Mouse (Mus musculus): ENCODE measurements at regions not wholly inside any gene's neighbourhood (a gene's known extent, or its start where the extent isn't known, plus 50 kb on each side); places are given as distances from the start of the nearest gene placed in this dataset.

DNA sequence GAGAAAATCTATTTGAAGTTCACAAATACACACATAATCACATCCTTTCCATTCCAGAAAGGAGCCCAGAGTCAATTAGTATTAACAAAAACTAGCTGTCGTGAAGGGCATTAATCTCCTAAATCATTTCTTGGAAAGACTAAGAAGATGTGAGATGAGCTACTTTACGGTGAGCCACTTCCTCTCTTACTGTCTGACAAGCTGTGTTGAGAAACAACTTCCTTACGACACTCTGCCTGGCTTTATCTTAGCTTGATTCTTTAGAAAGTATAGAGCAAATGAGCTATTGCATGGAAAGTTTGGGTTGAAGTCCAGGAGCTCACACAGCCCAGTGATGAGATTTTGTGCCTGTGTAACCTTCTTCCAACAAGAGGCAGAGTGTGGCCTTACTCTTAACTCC is 85.2 kb upstream of the Tmem150c start:
- no peak for DNase-seq

- DNase-seq: peak; percentile 16 to 31
Observed at GRCm38 (mm10) chr5:100240876-100241275, 81.3 kb upstream of the Tmem150c start.

GRCm38 (mm10) chr5:100239632-100240031 is 80.0 kb upstream of the Tmem150c start:
- DNase-seq: no peak

- no peak for DNase-seq
Observed at GRCm38 (mm10) chr5:100238287-100239036, 78.9 kb upstream of the Tmem150c start.

- no peak for DNase-seq
Observed at GRCm38 (mm10) chr5:100237674-100238278, 78.2 kb upstream of the Tmem150c start.

- no peak for DNase-seq
Observed at GRCm38 (mm10) chr5:100236277-100236676, 76.7 kb upstream of the Tmem150c start.

GRCm38 (mm10) chr5:100232076-100232475 is 72.5 kb upstream of the Tmem150c start:
- DNase-seq: no peak

GRCm38 (mm10) chr5:100231574-100231973 is 72.0 kb upstream of the Tmem150c start:
- no peak for DNase-seq

- no peak for DNase-seq
Observed at GRCm38 (mm10) chr5:100230038-100230437, 70.4 kb upstream of the Tmem150c start.

DNA sequence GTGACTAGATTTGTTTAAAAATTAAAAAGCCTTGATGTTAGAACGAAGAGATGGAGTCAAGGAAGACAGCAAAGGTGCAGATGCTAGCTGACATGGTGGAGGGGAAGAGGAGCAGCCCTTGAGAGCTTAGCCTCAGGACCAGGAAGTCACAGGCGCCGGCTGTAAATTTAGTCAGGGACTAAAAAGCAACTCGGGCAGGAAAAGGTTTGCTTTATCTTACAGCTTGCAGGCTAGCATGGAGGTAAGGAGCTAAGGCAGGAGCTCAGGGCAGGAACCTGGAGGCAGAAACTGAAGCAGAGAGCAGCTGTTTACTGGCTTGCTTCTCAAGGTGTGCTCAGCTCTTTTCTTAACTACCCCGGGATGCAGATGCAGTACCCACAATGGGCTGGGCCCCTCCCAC is 68.3 kb upstream of the Tmem150c start:
- no peak for DNase-seq

GRCm38 (mm10) chr5:100226571-100227235 is 67.1 kb upstream of the Tmem150c start:
- no peak for DNase-seq

DNA sequence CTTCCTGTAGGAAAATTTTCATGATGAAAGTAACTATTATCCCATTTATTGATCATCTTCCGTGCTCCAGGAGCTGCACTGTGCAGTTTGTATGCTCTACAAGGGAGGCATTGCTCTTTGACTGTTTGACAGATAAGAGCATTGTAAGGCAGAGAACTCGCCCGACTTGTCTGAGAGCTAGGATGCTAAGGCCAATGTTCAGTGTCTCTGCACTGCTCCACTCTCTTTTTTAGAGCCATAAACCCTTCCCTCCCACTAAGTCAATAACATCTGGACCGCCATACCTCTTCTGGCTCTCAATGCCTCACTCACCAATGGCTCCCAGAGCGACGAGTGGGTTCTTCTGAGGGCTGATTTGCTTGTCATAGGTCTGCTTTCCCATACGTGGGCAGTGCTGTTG is 65.9 kb upstream of the Tmem150c start:
- no peak for DNase-seq

- DNase-seq: no peak
Observed at GRCm38 (mm10) chr5:100224773-100225363, 65.3 kb upstream of the Tmem150c start.

DNA sequence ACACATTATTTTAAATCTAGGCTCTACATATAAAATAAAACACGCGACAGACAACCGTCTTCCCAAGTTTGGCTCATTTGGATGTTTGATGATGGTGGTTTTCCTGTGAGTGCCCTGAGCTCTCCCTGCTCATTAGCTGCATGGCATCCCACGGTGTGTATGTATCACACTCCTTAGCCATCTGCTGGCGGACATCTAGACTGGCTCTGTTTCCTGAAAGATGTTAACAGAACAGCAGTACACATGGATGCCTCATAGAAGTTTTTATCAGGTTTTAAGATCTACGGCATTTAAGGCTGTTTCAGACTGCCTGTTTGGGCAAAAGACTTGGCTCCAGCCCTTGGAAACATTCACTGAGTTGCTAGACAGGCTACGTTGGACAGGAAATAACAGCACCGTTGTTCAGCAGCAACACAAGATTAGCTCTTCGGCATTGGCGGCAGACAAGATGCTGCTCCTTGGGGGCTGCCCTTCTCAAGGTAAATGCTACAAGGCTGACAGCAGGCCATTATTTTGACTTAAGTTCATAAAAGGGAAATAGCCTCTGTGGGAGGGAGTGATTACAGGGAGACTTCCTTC is 61.5 kb upstream of the Tmem150c start:
- peak in 1 of 2 experiments; percentile 14 for DNase-seq

GRCm38 (mm10) chr5:100220320-100220719 is 60.7 kb upstream of the Tmem150c start:
- DNase-seq: no peak

DNA sequence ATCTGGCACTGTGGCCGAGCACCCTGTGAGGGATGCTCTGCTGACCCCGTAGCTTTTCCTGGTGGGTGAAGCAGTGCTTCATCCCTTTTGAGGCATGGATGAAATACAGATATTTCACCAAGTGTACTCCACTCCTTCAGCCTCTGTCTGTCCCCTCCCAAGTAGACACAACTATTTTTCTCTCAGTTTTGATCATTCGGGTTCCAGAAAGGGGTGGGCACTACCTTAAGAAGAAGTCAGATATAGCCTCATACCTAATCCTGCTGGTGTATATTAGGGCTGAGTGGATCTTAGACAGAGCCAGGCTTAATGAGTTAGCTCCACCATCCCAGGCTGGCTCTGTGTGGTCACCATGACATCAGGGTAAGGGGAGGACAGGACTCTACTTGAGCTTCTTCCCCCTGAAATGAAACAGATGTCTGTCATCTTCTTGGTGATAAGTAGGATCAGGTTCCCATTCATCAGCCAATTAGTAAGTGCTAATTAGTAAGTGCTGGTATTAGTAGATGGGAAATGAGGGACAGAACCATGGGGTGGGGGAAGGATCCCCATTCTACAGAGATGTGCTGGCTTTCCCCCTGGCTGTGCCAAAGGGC is 58.7 kb upstream of the Tmem150c start:
- no peak for DNase-seq

- DNase-seq: no peak
Observed at GRCm38 (mm10) chr5:100217178-100218035, 57.8 kb upstream of the Tmem150c start.

DNA sequence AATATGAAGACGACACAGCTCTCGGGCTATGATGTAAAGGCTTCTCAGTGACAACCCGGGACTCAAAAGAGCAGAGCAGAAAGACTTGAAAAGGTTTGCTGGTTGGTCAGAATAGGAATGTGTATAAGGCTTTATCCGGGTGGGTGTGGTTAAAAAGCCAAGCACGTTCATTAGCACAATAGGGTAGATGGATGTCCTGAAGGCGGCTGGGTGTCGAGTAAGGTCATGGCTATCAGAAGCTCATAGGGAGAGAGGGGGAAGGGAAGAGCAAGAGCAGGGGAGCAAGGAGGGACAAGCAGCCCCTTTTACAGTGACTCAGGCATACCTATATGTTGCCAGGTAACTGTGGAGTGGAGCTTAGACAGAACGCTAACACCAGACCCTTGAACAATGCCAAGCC is 54.3 kb upstream of the Tmem150c start:
- DNase-seq: no peak

GRCm38 (mm10) chr5:100210708-100211107 is 51.1 kb upstream of the Tmem150c start:
- no peak for DNase-seq

Data from layer of hippocampus, postnatal 36 days (tissue).